In the genomic region with DNA sequence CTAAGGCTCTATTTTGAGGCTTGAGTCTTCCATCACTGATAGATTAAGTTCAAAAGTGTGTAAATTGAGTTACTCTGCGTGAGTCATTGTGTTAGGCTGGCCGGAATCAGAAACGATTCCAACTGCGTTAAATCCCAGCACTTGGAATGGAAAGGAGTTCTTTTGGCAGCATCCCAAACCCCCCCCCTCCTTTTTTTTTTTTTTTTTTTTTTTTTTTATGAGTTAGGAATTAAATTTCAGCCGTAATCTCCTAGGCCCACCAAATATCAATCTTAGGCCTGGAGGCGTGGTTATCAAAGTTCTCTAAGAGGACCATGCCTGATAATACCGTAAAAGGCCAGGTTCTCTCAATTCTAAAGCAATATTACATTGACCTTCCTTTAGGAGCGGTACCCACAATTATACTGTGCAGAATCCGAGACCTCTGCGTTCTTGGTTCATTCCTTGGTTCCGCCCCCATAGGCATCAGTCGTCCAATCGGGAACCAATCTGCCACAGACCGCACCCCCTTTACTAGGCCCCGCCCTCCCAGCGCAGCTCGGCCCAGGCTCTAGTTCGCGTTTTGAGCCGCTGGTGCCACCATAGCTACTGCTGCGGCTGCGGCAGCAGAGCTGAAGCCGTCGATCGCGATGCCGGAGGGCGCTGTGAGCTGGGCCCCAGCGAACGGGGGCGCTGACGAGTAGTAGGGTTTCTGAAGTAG, we compare ENCODE assay signal across 8 mouse cellular contexts. TPM values are rescaled to one million over a fixed set of nuclear protein-coding genes. Genes with fewer than 3 reads are reported as not detected.
A peak's percentile ranks its signal among the peaks of the same experiment; 100 is the strongest.
DNase-seq lines count a peak whose midpoint lies in the region; ATAC-seq and TF ChIP-seq lines count a peak whose summit lies in the region.

No protein-coding gene starts in this region.

- no peaks in the 10 kb centered on the region for H3K27me3 ChIP-seq in E14TG2a.4 (ENCODE audit: insufficient read depth, low read length)
- H3K27me3 ChIP-seq in forebrain, embryonic 12.5 days, result no peaks in the 10 kb centered on the region
- no peaks in the 10 kb centered on the region for H3K27me3 ChIP-seq in heart, postnatal 0 days (ENCODE audit: control insufficient read depth, insufficient read depth, low read length)
- no peaks in the 10 kb centered on the region for H3K27me3 ChIP-seq in liver, embryonic 16.5 days (ENCODE audit: control insufficient read depth, insufficient read depth, low read depth, low read length)
- no peaks in the 10 kb centered on the region for H3K27me3 ChIP-seq in neural tube, embryonic 13.5 days
- no peaks in the 10 kb centered on the region for H3K27me3 ChIP-seq in testis, adult 2 months (ENCODE audit: control insufficient read depth, insufficient read depth, low read length)

- H3K9me3 ChIP-seq in E14TG2a.4 (ENCODE audit: low read length), result no peaks in the 10 kb centered on the region
- H3K9me3 ChIP-seq in forebrain, embryonic 12.5 days, result no peaks in the 10 kb centered on the region
- H3K9me3 ChIP-seq in heart, postnatal 0 days (replicated peaks; ENCODE audit: control insufficient read depth, low read length), result no peaks in the 10 kb centered on the region
- H3K9me3 ChIP-seq in liver, embryonic 16.5 days (replicated peaks; ENCODE audit: control insufficient read depth, low read length), result no peaks in the 10 kb centered on the region
- no peaks in the 10 kb centered on the region for H3K9me3 ChIP-seq in neural tube, embryonic 13.5 days

- H3K4me1 ChIP-seq in E14TG2a.4 (replicated peaks; ENCODE audit: low read depth, low read length), result peaks cover 16% of the 10 kb centered on the region
- peaks cover 18% of the 10 kb centered on the region for H3K4me1 ChIP-seq in forebrain, embryonic 12.5 days
- peaks cover 10% of the 10 kb centered on the region for H3K4me1 ChIP-seq in heart, postnatal 0 days (ENCODE audit: control insufficient read depth, insufficient read depth)
- peaks cover 8% of the 10 kb centered on the region for H3K4me1 ChIP-seq in liver, embryonic 16.5 days (ENCODE audit: control insufficient read depth, low read depth, low read length)
- peaks cover 33% of the 10 kb centered on the region for H3K4me1 ChIP-seq in neural tube, embryonic 13.5 days (replicated peaks)
- H3K4me1 ChIP-seq in testis, adult 2 months (ENCODE audit: control insufficient read depth, insufficient read depth, low read length), result peaks cover 4% of the 10 kb centered on the region

- TF ChIP-seq CTCF in E14TG2a.4 (conservative IDR thresholded peaks at IDR 0.05; ENCODE audit: low read length), result no peak
- TF ChIP-seq CTCF in heart, postnatal 0 days (IDR thresholded peaks at IDR 0.05; ENCODE audit: low read depth), result peak; percentile 37
- TF ChIP-seq CTCF in testis, adult 2 months (IDR thresholded peaks at IDR 0.05; ENCODE audit: control insufficient read depth, insufficient read depth, insufficient replicate concordance, low read depth, low read length), result 0 out of 2 replicates have a peak, but pooled peaks have one; percentile 2

- H3K9ac ChIP-seq in forebrain, embryonic 12.5 days, result peak overlapping the region; percentile 74
- peak overlapping the region; percentile 72 for H3K9ac ChIP-seq in heart, postnatal 0 days (replicated peaks; ENCODE audit: low read depth, low read length)
- H3K9ac ChIP-seq in liver, embryonic 16.5 days (ENCODE audit: low read depth, low read length), result peak overlapping the region; percentile 76
- peak overlapping the region; percentile 90 for H3K9ac ChIP-seq in neural tube, embryonic 13.5 days

- H3K4me2 ChIP-seq in forebrain, embryonic 12.5 days, result peak overlapping the region; percentile 63
- peak overlapping the region; percentile 71 for H3K4me2 ChIP-seq in heart, postnatal 0 days (ENCODE audit: low read depth, low read length)
- H3K4me2 ChIP-seq in liver, embryonic 16.5 days (ENCODE audit: low read depth, low read length), result peak overlapping the region; percentile 83
- H3K4me2 ChIP-seq in neural tube, embryonic 13.5 days, result peak overlapping the region; percentile 75

- peak; percentile 99 for ATAC-seq in forebrain, embryonic 12.5 days (ENCODE audit: low FRiP score)
- peak; percentile 99 for ATAC-seq in heart, postnatal 0 days (ENCODE audit: insufficient read depth, low read depth)
- ATAC-seq in liver, embryonic 16.5 days (ENCODE audit: low read depth), result peak; percentile 100
- ATAC-seq in neural tube, embryonic 13.5 days (ENCODE audit: low read depth), result peak; percentile 98

- H3K27ac ChIP-seq in forebrain, embryonic 12.5 days, result 0 out of 2 replicates have a peak overlapping the region, but pooled peaks have one; percentile 4
- H3K27ac ChIP-seq in heart, postnatal 0 days (ENCODE audit: low read depth), result peak overlapping the region; percentile 56
- no peak overlapping the region for H3K27ac ChIP-seq in liver, embryonic 16.5 days (ENCODE audit: low read length)
- peak overlapping the region; percentile 68 for H3K27ac ChIP-seq in neural tube, embryonic 13.5 days (replicated peaks)
- H3K27ac ChIP-seq in testis, adult 2 months (ENCODE audit: control insufficient read depth, insufficient read depth, low read depth, low read length), result peak overlapping the region; percentile 95

- peak overlapping the region; percentile 87 for H3K4me3 ChIP-seq in E14TG2a.4 (replicated peaks; ENCODE audit: low read length)
- H3K4me3 ChIP-seq in forebrain, embryonic 12.5 days (replicated peaks), result peak overlapping the region; percentile 61
- peak overlapping the region; percentile 77 for H3K4me3 ChIP-seq in heart, postnatal 0 days (ENCODE audit: low read depth, low read length)
- peak overlapping the region; percentile 72 for H3K4me3 ChIP-seq in liver, embryonic 16.5 days (ENCODE audit: low read depth, low read length)
- H3K4me3 ChIP-seq in neural tube, embryonic 13.5 days, result peak overlapping the region; percentile 85
- H3K4me3 ChIP-seq in testis, adult 2 months (ENCODE audit: control insufficient read depth, low read depth, low read length), result peak overlapping the region; percentile 91

- TF ChIP-seq EP300 in heart, postnatal 0 days (IDR thresholded peaks at IDR 0.05; ENCODE audit: low read depth), result no peak

- peak; percentile 94 for DNase-seq in c-Kit-positive CD71-positive TER-119-positive erythroid progenitor cells, embryonic 14.5 days (ENCODE audit: low spot score)
- peak; percentile 97 for DNase-seq in heart, postnatal 0 days (ENCODE audit: low spot score)
- peak; percentile 97 to 98 for DNase-seq in kidney, postnatal 4 days

- H3K36me3 ChIP-seq in E14TG2a.4 (ENCODE audit: insufficient read depth, low read length), result peaks cover 12% of the 10 kb centered on the region
- H3K36me3 ChIP-seq in forebrain, embryonic 12.5 days (replicated peaks), result no peaks in the 10 kb centered on the region
- no peaks in the 10 kb centered on the region for H3K36me3 ChIP-seq in heart, postnatal 0 days (replicated peaks; ENCODE audit: control insufficient read depth, insufficient read depth, low read length)
- no peaks in the 10 kb centered on the region for H3K36me3 ChIP-seq in liver, embryonic 16.5 days (ENCODE audit: control insufficient read depth, insufficient read depth)
- peaks cover 5% of the 10 kb centered on the region; the same call in 1 of the 2 replicates for H3K36me3 ChIP-seq in neural tube, embryonic 13.5 days
- H3K36me3 ChIP-seq in testis, adult 2 months (ENCODE audit: control insufficient read depth, insufficient read depth, low read length), result peaks cover 2% of the 10 kb centered on the region; the same call in 1 of the 2 replicates

- peak; percentile 97 for TF ChIP-seq POLR2A in testis, adult 2 months (IDR thresholded peaks at IDR 0.05; ENCODE audit: control insufficient read depth, low read depth, low read length)

- 3% methylated on average over 32 of the region's 32 CpGs for WGBS in forebrain, embryonic 12.5 days
- 1% methylated on average over 32 of the region's 32 CpGs for WGBS in heart, postnatal 0 days
- WGBS in liver, embryonic 16.5 days (ENCODE audit: insufficient replicate concordance), result 5% methylated on average over 32 of the region's 32 CpGs
- WGBS in neural tube, embryonic 13.5 days, result 2% methylated on average over 32 of the region's 32 CpGs

RNA-seq across cellular contexts. Expression of gene Mapkbp1, which starts 0.5 kb away (rescaled TPM):
- 4.6 and 5.3 TPM in 2 replicates for polyA plus RNA-seq in forebrain, embryonic 12.5 days (2016; fragmentation: Nextera tagmentation; extraction: Ambion mirVana)
- 7.6 and 18.7 TPM in 2 replicates for total RNA-seq in heart, postnatal 0 days (2014; rRNA removed; ENCODE audit: low replicate concordance)
- polyA plus RNA-seq in heart, postnatal 0 days (2015; fragmentation: Nextera tagmentation; extraction: Ambion mirVana), result 1.1 TPM in 2 replicates
- polyA plus RNA-seq in liver, embryonic 16.5 days (2015; fragmentation: Nextera tagmentation; extraction: Ambion mirVana), result 0.19 and 0.25 TPM in 2 replicates
- polyA plus RNA-seq in neural tube, embryonic 13.5 days (2015; fragmentation: Nextera tagmentation; extraction: Ambion mirVana), result 4.5 and 5.8 TPM in 2 replicates
- polyA plus RNA-seq in testis, adult 2 months (2012; rRNA removed), result 53.2 and 66.1 TPM in 2 replicates

RNA-seq across cellular contexts. Expression of gene Jmjd7, which starts 55.3 kb away (rescaled TPM):
- polyA plus RNA-seq in forebrain, embryonic 12.5 days (2016; fragmentation: Nextera tagmentation; extraction: Ambion mirVana), result 19.3 and 20.2 TPM in 2 replicates
- total RNA-seq in heart, postnatal 0 days (2014; rRNA removed; ENCODE audit: low replicate concordance), result 8.5 and 14.1 TPM in 2 replicates
- 18.0 and 20.3 TPM in 2 replicates for polyA plus RNA-seq in heart, postnatal 0 days (2015; fragmentation: Nextera tagmentation; extraction: Ambion mirVana)
- 3.9 and 4.0 TPM in 2 replicates for polyA plus RNA-seq in liver, embryonic 16.5 days (2015; fragmentation: Nextera tagmentation; extraction: Ambion mirVana)
- polyA plus RNA-seq in neural tube, embryonic 13.5 days (2015; fragmentation: Nextera tagmentation; extraction: Ambion mirVana), result 19.8 and 24.8 TPM in 2 replicates
- polyA plus RNA-seq in testis, adult 2 months (2012; rRNA removed), result 6.4 and 7.3 TPM in 2 replicates

RNA-seq across cellular contexts. Expression of gene Gm28042, which starts 55.3 kb away (rescaled TPM):
- 6.9 and 7.3 TPM in 2 replicates for polyA plus RNA-seq in forebrain, embryonic 12.5 days (2016; fragmentation: Nextera tagmentation; extraction: Ambion mirVana)
- 0.12 and 18.7 TPM in 2 replicates for total RNA-seq in heart, postnatal 0 days (2014; rRNA removed; ENCODE audit: low replicate concordance)
- 0.74 and 1.4 TPM in 2 replicates for polyA plus RNA-seq in heart, postnatal 0 days (2015; fragmentation: Nextera tagmentation; extraction: Ambion mirVana)
- polyA plus RNA-seq in liver, embryonic 16.5 days (2015; fragmentation: Nextera tagmentation; extraction: Ambion mirVana), result 0.56 and 1.1 TPM in 2 replicates
- 6.9 and 11.1 TPM in 2 replicates for polyA plus RNA-seq in neural tube, embryonic 13.5 days (2015; fragmentation: Nextera tagmentation; extraction: Ambion mirVana)
- polyA plus RNA-seq in testis, adult 2 months (2012; rRNA removed), result 3.1 and 3.7 TPM in 2 replicates
